Mouse (Mus musculus): ENCODE measurements at regions not wholly inside any gene's neighbourhood (a gene's known extent, or its start where the extent isn't known, plus 50 kb on each side); places are given as distances from the start of the nearest gene placed in this dataset.
A peak's percentile ranks its signal among the peaks of the same experiment; 100 is the strongest.

DNA sequence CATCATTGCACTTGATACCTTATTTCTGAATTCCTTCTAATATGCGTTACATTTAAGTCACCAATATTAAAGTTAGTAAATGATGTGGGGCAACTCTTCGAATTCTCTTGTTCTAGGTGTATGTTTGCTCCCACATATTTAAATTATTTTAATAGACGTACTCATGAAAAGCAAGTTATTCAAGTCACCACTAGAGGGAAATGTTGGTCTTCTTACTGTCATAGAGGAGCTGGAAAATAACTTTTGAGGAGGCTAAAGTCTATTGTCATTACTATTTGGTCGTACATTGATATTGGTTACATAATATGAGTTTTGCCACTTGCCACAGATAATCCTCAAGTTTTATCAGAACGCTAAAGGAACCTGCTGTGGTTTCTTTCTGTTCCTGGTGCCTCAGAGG is 582.9 kb downstream of the Rab28 start:
- Histone ChIP-seq H3K27ac (no peak overlapping the region), H3K36me3 (replicated peaks; ENCODE audit: control insufficient read depth, insufficient read depth, low read depth) (no peaks in the 10 kb centered on the region), H3K4me2 (ENCODE audit: low read depth) (no peak overlapping the region), H3K4me1 (replicated peaks; ENCODE audit: control insufficient read depth in 2 of 2, insufficient read depth in 2 of 2, low read length in 1 of 2) (no peaks in the 10 kb centered on the region), H3K4me3 (ENCODE audit: insufficient read depth in 1 of 2, low read depth in 2 of 2, low read length in 2 of 2) (no peak overlapping the region), H3K27me3 (ENCODE audit: control insufficient read depth, insufficient read depth, low read length) (no peaks in the 10 kb centered on the region), H3K9ac (replicated peaks) (no peak overlapping the region), H3K9me3 (ENCODE audit: control insufficient read depth, low read length) (no peaks in the 10 kb centered on the region)
- ATAC-seq (ENCODE audit: insufficient read depth) (no peak), DNase-seq (ENCODE audit: low read depth in 3 of 3, low spot score in 3 of 3) (no peak)
- TF ChIP-seq EP300 (IDR thresholded peaks at IDR 0.05; ENCODE audit: low read depth) = no peak
- peak; percentile 15; the same call in 1 of the 2 replicates for TF ChIP-seq CTCF (IDR thresholded peaks at IDR 0.05; ENCODE audit: low read depth)
- 17% methylated on average over 5 of the region's 5 CpGs for WGBS (ENCODE audit: insufficient replicate concordance)

DNA sequence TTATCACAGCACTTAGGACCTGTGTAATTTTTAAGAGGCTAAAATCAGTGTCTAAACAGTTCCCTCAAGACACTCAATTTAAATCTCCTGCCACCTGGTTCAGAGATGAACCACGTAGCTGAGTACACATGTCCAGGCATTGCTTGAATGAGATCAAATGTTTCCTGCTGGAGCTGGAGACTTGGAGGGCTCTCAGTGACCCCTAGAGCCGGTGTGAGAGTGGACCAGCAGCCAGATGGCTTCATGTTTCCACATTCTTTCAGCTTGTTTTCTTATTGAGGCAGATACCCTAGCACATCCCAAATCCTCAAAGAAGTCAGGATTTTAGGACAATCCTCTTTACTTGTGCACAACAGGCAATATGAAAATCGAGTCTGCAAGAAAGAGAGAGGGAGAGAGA is 590.3 kb downstream of the Rab28 start:
- DNase-seq (ENCODE audit: low read depth in 3 of 3, low spot score in 3 of 3) = no peak
- 24% methylated on average over 3 of the region's 3 CpGs for WGBS (ENCODE audit: insufficient replicate concordance)
- H3K27me3 ChIP-seq (ENCODE audit: control insufficient read depth, insufficient read depth, low read length) = no peaks in the 10 kb centered on the region
- H3K9ac ChIP-seq (replicated peaks) = no peak overlapping the region
- no peak overlapping the region for H3K4me3 ChIP-seq (ENCODE audit: insufficient read depth in 1 of 2, low read depth in 2 of 2, low read length in 2 of 2)
- no peaks in the 10 kb centered on the region for H3K36me3 ChIP-seq (replicated peaks; ENCODE audit: control insufficient read depth, insufficient read depth, low read depth)
- TF ChIP-seq EP300 (IDR thresholded peaks at IDR 0.05; ENCODE audit: low read depth) (no peak), CTCF (IDR thresholded peaks at IDR 0.05; ENCODE audit: low read depth) (no peak)
- no peaks in the 10 kb centered on the region for H3K9me3 ChIP-seq (ENCODE audit: control insufficient read depth, low read length)
- no peaks in the 10 kb centered on the region for H3K4me1 ChIP-seq (replicated peaks; ENCODE audit: control insufficient read depth in 2 of 2, insufficient read depth in 2 of 2, low read length in 1 of 2)
- H3K4me2 ChIP-seq (ENCODE audit: low read depth) = no peak overlapping the region
- no peak overlapping the region for H3K27ac ChIP-seq
- no peak for ATAC-seq (ENCODE audit: insufficient read depth)

DNA sequence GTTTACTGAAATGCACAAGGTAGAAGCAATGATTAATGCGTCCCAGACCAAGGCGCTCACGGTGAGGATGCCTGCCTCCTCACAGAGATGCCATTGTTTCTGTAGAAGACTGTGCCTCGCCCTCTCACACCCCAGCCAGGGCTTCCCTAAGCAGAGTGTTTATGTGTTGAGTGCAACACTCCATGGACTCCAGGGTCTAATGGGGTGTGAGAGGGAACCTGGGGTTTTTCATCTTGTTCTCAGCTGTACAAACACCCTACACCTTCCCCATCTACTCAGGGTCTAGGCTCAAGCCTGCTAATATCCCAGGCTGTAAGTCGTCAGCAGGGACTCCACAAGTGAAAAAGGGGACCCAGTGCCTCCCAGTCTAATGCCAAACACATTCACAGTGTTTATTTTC is 620.2 kb downstream of the Rab28 start:
- Histone ChIP-seq H3K9me3 (ENCODE audit: control insufficient read depth, low read length) (no peaks in the 10 kb centered on the region), H3K36me3 (replicated peaks; ENCODE audit: control insufficient read depth, insufficient read depth, low read depth) (no peaks in the 10 kb centered on the region), H3K4me3 (ENCODE audit: insufficient read depth in 1 of 2, low read depth in 2 of 2, low read length in 2 of 2) (no peak overlapping the region), H3K27me3 (ENCODE audit: control insufficient read depth, insufficient read depth, low read length) (no peaks in the 10 kb centered on the region), H3K27ac (no peak overlapping the region), H3K4me1 (replicated peaks; ENCODE audit: control insufficient read depth in 2 of 2, insufficient read depth in 2 of 2, low read length in 1 of 2) (no peaks in the 10 kb centered on the region), H3K4me2 (ENCODE audit: low read depth) (no peak overlapping the region), H3K9ac (replicated peaks) (no peak overlapping the region)
- no peak for ATAC-seq (ENCODE audit: insufficient read depth)
- no peak for DNase-seq (ENCODE audit: low read depth in 3 of 3, low spot score in 3 of 3)
- TF ChIP-seq CTCF (IDR thresholded peaks at IDR 0.05; ENCODE audit: low read depth) (no peak), EP300 (IDR thresholded peaks at IDR 0.05; ENCODE audit: low read depth) (no peak)
- 44% methylated on average over 5 of the region's 5 CpGs for WGBS (ENCODE audit: insufficient replicate concordance)

DNA sequence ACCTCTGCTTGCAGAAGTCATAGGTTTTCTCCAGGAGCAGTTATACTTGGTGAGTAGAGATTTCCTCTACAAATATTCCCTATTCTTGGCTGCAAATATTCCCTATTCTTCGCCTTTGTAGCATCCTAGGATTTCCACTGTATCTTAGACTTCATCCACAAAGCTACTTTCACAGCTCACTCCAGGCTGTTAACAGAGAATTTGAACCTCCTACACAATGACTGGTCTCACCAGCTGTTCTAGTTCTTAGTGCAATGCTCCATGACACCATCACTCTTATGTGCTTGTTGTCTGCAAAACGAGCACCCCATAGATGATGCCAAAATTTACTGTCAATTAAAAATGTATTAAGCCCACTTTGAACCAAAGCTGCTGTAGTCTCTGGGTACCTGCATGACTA is 631.5 kb downstream of the Rab28 start:
- Histone ChIP-seq H3K36me3 (replicated peaks; ENCODE audit: control insufficient read depth, insufficient read depth, low read depth) (no peaks in the 10 kb centered on the region), H3K4me1 (replicated peaks; ENCODE audit: control insufficient read depth in 2 of 2, insufficient read depth in 2 of 2, low read length in 1 of 2) (no peaks in the 10 kb centered on the region), H3K27ac (no peak overlapping the region), H3K9ac (replicated peaks) (no peak overlapping the region), H3K4me3 (ENCODE audit: insufficient read depth in 1 of 2, low read depth in 2 of 2, low read length in 2 of 2) (no peak overlapping the region), H3K27me3 (ENCODE audit: control insufficient read depth, insufficient read depth, low read length) (no peaks in the 10 kb centered on the region), H3K9me3 (ENCODE audit: control insufficient read depth, low read length) (no peaks in the 10 kb centered on the region), H3K4me2 (ENCODE audit: low read depth) (no peak overlapping the region)
- 40% methylated on average over 2 of the region's 2 CpGs for WGBS (ENCODE audit: insufficient replicate concordance)
- DNase-seq (ENCODE audit: low read depth in 3 of 3, low spot score in 3 of 3) (no peak), ATAC-seq (ENCODE audit: insufficient read depth) (no peak)
- TF ChIP-seq CTCF (IDR thresholded peaks at IDR 0.05; ENCODE audit: low read depth) (no peak), EP300 (IDR thresholded peaks at IDR 0.05; ENCODE audit: low read depth) (no peak)

DNA sequence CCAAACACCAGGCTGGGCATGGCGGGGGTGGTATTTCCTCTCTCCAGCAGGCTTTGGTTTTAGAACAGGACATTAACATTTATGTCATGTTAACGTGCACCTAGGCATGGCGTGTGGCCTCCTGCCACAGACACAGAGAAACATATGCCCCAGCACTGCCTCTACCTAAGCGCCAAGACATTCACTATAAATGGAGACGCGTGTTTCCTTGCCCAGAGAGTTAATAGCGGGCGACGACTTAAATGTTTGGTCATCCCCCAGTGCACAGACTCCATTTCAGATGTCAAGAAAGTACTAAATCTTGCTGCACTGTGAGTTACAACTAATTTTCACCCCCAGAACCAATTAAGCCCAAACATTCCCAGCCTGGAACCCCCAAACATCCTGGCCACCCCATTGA is 646.3 kb downstream of the Rab28 start:
- Histone ChIP-seq H3K4me1 (replicated peaks; ENCODE audit: control insufficient read depth in 2 of 2, insufficient read depth in 2 of 2, low read length in 1 of 2) (no peaks in the 10 kb centered on the region), H3K27ac (no peak overlapping the region), H3K9me3 (ENCODE audit: control insufficient read depth, low read length) (no peaks in the 10 kb centered on the region), H3K27me3 (ENCODE audit: control insufficient read depth, insufficient read depth, low read length) (no peaks in the 10 kb centered on the region), H3K4me2 (ENCODE audit: low read depth) (no peak overlapping the region), H3K9ac (replicated peaks) (no peak overlapping the region), H3K36me3 (replicated peaks; ENCODE audit: control insufficient read depth, insufficient read depth, low read depth) (no peaks in the 10 kb centered on the region), H3K4me3 (ENCODE audit: insufficient read depth in 1 of 2, low read depth in 2 of 2, low read length in 2 of 2) (no peak overlapping the region)
- TF ChIP-seq EP300 (IDR thresholded peaks at IDR 0.05; ENCODE audit: low read depth) (no peak), CTCF (IDR thresholded peaks at IDR 0.05; ENCODE audit: low read depth) (no peak)
- 73% methylated on average over 9 of the region's 9 CpGs for WGBS (ENCODE audit: insufficient replicate concordance)
- no peak for DNase-seq (ENCODE audit: low read depth in 3 of 3, low spot score in 3 of 3)
- no peak for ATAC-seq (ENCODE audit: insufficient read depth)
